Mouse (Mus musculus) urinary bladder, adult 2 months (tissue): Measurements from ENCODE around the gene Caprin1. TPM values are rescaled to one million over a fixed set of nuclear protein-coding genes. Genes with fewer than 3 reads are reported as not detected.

ENCODE experiments used
- DNase-seq: peaks from one replicate; pipeline ENCODE4 v3.0.0; 2022; ENCODE audit warnings: low spot score
- polyA plus RNA-seq: library from polyadenylated mRNA; depleted of rRNA; stranded (reverse); fragments of >200 nt; gene quantifications from 2 replicates; pipeline ENCODE4 v1.2.3, GENCODE M21; 2012

The Caprin1 gene
- polyA plus RNA-seq, 1 experiment, result 107 TPM

DNA sequence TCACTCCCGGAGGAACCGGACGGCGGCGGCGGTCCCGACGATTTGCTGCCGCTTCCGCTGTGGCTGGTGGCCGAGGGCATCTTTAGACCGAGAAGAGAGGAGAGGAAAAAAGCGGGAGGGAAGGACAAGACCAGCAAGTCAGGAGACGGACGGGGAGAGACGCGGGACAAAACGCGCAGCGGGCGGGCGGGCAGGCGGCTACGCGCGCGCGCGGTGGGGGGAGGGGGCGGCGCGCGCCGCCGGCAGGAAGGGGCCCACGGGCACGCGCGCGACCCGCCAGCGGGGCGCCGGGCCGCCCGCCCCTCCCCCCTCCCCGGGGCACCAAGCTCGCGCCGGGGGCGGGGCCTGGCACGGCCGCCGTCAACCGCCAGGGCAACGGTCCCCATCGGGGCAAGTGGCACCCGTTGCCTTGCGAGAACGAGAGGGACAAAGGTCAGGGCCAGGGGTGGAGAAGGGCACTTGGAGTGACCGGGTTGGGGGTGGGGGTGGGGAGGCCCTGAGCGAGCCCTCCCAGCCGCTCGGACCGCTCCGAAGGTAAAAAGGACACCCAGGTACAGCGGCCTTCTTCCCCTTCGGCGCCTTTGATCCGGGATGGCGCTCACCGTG is 485 bp downstream of the Caprin1 start:
- peak; percentile 76 for DNase-seq

DNA sequence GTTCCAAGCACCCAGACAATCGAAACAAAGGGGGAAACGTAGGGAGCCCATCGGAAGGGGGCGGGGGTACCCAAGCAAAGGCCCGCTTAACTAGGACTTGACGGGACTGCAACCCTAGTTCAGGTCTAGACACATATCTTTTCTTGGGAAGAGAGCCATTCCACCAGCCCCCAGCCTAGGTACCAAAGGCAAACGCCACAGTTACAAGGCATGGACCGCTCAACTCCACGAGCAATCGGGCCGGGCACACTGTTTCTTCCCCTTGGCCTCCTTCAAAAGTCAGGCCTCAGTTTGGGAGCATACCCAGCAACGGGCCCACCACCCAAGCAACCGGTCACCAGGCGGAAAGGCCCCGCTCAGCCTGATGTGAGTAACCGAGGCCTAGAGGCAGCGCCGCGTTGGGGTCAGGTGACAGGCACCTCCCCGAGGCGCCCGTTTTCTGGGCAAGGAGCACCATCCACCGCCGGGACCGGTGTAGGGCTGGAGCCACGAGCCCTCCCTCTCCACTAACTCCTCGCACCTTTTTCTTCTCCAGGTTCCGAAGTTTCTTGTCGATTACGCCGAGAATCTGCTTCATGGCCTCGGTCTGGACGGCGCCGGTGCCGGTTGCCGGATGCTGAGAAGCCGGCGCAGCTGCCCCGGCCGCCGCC is 1.1 kb downstream of the Caprin1 start:
- DNase-seq, result peak; percentile 56

DNA sequence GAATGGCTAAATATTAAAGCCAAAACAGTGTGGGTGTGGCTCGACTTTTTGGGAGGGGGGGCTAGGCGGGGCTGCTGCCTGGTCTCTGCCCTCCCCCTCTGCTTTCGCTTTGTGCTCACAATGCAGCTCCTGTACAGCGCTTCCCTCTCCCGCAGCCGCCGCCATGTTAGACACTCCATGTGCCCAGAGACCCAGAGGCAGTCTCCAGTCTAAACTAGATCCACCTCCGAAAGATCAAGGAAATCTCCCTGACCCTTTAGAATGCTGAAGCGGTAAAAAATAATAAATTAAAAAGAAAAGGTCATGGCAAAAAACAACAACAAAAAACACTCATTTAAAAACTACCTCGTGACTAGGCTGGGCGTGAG is 1.6 kb downstream of the Caprin1 start:
- DNase-seq, result peak; percentile 56

DNA sequence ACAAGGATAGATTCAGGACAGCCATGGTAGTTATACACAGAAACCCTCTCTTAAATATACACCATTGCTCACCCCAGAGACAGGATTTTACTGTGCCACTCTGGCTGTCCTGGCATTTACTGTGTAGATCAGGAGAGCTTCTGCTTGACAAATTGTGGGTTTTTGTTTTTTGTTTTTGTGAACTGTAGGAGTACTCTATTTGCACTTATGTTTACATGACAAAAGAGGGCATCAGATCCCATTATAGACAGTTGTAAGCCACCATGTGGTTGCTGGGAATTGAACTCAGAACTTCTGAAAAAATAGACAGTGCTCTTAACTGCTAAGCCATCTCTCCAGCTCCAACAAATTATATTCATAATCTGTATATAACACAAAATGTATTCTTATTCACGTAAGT is 5.4 kb downstream of the Caprin1 start:
- no peak for DNase-seq

DNA sequence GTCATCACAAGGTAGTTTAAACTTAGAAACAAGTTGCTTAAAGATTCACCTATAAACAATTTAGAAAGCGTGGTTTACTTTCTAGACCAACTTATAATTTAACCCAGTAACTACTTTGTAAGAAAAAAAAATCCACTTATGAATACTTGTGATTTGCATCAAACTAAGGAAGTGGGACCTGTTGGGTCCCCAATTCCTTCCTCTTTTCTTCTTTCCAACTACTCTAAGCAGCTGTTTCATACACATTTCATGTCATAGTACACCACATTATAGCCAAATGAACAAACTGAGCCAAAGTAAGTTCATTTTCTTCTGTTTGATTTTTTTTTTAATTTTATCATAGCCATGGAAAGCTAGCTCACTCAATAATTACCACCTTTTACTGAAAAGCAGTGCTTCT is 11.7 kb downstream of the Caprin1 start:
- DNase-seq, result no peak

DNA sequence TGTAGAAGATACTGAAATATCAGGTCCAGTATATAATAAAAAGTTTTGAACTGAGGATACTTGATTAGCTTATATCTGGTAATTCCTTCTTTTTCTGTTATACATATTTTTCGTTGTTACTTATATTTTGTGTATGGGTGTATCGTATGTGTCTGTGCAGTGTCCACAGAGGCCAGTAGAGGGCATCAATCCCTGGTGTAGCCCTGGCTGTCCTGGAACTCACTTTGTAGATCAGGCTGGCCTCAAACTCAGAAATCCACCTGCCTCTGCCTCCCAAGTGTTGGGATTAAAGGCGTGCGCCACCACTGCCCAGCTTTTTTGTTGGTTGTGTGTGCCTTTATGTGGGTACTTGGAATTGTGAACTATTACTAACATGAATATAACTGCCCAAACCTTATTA is 12.8 kb downstream of the Caprin1 start:
- no peak for DNase-seq

DNA sequence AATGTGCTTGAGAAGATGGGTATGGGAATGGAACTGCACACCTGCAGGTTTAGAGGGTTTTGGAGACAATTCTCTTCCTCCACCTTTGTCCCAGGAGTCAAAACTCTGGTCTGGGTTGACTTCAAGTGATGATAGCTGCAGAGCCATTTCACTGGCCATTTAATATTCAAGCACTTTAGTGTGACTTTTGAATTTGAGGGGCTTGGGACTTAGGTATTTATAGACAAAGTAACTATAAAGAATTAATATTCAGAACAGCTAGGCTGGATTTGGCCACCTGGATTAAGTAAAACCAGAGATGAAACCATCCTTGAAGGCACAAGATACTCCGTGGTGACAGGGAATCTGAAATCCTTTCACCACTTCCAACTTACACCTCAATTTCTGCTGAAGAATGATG is 35.0 kb downstream of the Caprin1 start:
- no peak for DNase-seq

DNA sequence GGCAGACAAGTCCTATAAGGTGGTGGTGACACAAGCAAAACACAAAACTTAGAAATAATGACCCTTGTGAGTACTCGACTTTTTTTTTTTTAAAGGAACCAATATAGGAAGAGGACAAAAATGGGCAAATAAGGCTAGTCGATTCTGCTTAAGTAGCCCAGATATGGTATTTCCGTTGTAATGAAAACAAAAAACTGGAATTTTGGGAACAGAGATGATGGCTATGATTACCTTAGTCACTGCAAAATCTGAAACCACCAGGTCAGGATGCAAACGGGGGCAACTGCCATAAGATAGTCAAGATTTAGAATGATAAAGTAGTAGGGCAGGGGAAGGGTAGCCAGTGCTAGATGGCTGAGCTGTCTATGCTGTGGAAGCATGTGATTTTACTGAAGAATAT is 35.5 kb downstream of the Caprin1 start:
- no peak for DNase-seq

DNA sequence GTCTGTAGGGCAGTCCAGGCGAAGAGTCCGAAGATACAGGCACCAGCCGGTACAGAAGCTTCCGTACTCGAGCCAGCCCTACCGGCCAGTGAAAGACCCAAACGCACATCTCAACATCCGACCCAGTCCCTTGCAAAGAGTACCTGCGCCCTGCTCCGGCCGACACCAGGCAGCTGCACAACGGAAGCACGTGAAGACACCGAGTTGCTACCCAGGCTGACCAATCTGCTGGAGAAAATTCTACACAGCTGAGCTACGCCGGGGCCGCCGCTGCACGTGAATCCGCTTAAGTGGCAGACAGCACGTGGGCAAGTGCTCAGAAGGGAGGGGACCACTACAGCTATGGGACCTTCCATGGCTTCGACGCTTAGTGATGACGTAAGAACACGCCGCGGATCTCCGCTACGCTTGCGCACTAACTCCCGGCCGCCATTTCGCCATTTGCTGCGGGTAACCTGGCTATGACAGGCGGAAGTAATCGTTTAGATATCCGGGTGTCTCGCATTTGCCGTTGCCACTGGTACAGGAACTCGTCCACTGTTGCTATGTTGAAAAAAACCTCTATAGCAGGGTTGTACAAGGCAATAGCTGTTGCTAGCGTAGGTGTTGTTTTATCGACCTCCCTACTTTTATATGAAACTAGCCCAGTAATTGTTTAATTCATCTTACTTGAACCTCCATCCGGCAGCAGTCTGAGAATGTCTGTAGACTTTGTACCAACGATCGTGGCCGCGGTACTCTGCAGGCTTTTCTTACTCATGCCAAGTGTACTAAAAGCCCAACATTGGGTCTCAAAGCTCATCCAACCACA is 36.3 kb downstream of the Caprin1 start, which contains the start of gene Nat10:
TSS of gene Nat10 (minus strand) at position 365 of the 811 bp plus-strand sequence.
- peak; percentile 89 for DNase-seq

DNA sequence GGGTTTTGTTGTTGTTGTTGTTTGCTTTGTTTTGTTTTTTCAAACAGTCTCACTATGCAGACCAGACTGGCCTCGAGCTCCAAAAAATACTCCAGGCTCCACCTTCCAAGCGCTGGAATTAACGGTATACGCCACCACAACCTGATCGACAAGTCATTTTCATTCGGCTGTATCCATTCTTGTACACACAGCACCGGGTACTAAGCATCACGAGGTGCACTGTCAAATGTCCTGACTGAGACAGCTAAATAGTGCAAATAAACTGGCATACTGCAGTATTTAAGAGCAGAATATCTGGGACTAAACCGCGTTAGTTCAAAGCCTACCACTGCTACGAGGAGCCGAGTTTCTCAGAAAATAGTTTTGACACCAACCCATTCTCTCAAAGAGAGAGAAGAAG is 37.0 kb downstream of the Caprin1 start:
- DNase-seq, result no peak

DNA sequence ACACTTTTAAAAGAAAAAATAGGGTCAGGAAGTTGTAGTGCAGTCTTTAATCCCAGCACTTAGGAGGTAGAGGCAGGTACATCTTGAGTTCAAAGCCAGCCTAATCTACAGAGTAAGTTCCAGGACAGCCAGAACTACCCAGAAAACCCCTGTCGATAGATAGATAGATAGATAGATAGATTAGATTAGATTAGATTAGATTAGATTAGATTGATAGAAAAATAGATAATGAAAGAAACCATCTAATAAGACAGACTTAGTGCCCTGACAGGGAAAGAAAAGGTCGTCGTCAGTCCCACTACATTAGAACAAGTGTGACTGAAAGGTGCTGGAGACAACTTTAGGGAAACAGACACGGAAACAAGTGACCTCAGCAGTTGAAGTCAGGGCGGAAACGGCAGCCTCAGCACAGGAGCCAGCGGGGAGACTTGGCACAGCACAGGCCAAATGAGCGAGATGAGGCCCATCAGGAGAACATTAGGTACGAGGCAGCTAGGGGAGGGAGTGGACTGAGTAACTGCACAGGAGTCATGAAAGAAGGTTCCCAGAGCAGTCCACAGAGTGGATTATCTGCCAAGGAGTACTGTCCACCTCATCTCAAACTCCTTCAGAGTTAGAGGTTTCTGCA is 41.9 kb downstream of the Caprin1 start:
- DNase-seq, result no peak

DNA sequence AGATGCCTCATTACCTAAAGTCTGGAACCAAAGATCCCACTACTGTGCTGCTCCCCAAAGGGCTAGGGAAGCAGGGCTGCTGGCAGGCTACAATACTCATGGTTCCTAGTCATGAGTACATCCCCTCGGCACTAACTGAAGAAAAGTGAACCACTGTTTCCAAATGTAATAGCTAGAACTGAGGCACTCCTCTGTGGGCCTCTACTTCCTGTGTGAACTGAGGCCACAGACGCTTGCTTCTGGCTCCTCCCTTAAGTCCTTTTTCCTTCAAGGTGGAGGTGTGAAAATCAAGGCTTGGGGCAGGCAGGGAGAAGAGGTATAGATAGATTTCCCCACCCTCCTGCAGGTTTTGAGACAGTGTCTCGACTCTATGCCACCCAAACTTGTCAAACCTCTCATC is 42.8 kb downstream of the Caprin1 start:
- no peak for DNase-seq

DNA sequence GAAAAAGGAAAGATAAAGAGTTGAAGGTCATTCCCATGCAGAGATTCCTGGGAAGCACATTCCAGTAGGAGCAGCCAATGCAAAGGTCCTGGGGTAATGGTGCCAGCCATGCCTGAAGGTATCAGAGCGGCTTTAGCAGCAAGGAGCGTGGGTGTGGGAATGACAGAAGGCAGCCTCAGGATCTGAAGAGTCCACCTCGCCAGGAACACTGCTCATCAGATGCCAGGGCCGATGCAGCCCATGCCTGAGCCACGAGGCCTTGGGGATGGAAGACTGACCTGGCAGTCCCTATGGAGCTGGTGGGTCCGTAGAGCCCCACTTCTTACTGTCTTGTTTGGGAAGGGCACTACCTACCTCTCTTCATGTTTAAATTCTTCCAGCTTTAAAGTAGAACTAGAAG is 45.7 kb downstream of the Caprin1 start:
- DNase-seq, result no peak

DNA sequence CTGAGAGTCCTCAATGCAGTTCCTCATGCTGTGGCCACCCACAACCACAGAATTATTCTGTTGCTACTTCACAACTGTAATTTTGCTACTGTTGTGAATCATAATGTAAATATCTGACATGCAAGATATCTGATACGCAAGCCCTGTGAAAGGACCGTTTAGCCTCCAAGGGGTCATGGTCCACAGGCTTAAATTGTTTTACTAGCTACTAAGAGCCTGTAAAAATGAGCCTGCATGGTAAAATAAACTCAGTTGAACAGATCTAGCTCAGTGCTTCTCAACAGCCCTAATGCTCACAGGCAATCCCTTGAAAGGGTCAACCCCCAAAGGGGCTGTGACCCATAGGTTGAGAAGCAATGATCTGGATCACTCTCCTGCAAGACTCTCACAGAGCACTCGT is 48.4 kb downstream of the Caprin1 start:
- no peak for DNase-seq

DNA sequence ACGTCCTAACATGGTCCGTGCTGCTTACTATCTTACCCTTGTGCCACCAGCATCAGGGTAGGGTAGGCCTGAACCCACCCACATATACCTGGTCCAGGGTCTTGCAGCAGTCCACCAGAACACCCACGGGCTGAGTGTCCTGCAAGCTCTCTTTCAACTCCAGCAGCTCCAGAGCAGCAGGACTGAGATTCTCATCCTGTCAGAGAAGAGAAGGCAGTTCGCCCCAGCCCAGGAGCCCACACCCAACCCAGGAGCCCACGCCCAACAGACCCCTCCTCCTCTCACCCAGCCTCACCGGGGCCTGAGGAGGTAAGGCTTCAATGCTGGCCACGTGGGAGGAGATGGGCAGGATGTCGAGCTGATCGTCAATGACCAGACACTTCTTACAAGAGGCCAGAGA is 49.6 kb downstream of the Caprin1 start:
- DNase-seq, result no peak

DNA sequence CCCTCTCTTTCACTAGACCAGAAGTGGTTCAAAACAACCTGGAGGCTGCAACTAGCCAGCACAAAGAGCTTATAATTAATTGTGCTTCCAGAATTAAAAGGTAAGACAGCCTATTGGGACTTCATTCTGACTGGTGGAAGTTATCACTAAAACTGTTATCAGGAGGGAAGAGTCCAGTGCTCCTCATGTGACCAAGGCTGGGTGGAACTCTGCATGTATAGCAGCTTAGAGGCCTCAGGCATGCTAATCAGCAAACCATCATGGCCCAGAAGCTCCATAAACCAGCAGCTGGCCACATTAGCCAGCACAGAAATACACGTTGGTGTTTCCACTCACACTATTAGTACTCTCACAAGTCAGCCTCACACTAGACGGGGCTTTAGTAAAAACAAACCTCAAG is 50.7 kb downstream of the Caprin1 start:
- DNase-seq, result no peak

DNA sequence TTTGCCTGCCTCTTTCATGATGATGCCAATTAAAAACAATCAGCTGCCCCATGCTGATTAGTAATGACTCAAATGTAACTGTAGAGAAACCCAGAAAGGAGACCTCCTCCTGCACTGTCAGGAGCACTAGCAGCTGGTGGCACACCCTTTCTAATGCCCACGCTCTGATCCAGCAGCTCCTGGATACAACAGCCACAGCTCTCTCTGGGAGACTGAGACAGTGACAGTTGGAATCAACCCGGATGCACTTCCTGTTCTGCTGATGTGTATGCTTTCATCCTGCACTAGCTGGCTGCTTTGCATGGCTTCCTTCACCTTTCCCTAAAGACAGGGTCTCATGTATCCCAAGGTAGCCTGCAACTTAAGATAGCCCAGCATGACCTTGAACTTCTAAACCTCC is 51.4 kb downstream of the Caprin1 start:
- DNase-seq, result no peak

DNA sequence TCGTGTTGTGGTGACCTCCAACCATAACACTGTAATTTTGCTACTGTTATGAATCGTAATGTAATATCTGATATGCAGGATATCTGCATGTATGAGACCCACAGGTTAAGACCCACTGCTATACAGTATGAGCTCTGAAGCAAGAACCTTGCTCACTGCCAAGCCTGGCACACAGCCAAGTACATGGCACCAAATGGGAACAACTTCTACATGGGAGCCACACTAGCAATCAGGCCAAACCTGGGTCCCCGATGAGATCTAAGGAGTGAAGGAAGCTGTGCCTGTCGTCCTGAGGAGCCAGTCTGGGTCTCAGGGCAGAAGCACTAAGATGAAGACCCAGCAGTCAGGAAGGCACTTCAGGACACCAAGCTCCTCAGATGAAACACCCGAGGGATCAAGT is 52.0 kb downstream of the Caprin1 start:
- peak; percentile 18 for DNase-seq

DNA sequence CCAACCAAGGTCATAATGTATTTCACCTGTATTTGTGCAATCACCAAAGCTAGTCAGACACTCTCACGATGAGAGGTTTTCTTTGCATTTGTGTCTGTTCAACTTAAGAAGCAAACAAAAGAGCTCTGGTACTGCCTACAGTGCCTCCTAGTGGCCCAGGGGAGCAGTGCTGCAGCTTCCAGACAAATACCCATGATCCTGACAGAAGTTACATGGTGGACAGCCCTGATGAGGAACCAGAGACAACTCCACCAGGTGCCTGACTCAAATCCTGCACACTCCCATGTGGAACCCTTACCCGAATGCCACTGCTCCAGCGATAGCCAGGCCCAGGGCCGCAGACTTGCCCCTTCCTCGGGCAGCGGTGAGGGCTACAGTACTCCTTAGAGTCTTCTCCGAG is 53.5 kb downstream of the Caprin1 start:
- DNase-seq, result no peak

DNA sequence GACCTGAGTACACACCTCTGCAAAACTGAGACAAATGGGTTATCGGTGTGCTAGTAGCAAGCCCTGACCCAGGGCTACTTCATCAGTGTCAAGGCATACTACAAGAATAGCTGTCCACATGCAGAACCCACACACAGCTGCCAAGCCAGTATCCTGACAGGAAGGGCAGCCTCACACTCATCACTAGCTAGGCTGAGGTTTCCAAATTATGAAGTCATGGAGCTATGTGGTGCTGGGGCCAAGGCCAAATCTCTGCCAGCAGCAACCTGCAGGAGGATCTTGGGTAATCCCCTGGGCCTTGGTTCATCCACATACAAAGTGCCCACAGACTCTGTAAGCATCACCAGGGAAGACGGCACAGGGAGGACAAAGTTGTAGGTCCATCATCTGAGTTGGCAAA is 53.9 kb downstream of the Caprin1 start:
- peak; percentile 14 for DNase-seq

DNA sequence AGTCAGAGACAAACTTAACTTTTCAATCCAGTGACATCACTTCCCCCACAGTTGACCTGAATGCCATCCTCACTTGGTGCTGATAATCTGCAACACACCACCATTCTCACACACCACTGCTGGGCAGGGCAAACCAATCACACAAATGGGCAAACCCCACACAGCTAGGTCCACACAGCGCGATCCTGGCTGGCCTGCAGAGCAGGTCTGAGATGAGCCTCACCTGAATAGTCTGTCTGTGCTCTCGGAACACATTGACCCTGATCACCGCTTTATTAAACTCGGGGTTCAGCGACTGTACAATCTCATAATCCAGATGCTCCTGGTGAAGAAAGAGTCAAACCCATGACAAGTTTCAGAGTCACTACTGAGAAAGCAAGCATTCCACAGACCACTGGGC is 54.6 kb downstream of the Caprin1 start:
- DNase-seq, result peak; percentile 11

DNA sequence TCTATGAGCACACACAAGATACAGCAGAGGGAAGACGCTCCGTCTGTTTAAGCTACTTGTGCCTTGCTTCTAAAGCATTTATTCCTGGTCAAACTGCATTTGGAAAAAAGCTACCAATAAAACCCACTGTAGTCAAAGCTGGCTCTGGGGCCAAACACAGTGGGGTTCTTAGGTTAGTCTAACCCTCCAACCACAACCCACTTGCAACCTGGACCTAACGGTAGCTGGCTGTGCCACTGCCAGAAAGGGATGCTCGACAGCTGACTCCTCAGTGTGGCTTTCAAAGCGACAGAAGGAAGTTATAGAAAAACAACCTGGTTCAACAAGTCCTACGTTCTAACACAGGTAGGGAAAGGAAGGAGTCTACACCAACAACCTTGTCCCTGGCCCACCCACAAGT is 66.0 kb downstream of the Caprin1 start:
- DNase-seq, result no peak

DNA sequence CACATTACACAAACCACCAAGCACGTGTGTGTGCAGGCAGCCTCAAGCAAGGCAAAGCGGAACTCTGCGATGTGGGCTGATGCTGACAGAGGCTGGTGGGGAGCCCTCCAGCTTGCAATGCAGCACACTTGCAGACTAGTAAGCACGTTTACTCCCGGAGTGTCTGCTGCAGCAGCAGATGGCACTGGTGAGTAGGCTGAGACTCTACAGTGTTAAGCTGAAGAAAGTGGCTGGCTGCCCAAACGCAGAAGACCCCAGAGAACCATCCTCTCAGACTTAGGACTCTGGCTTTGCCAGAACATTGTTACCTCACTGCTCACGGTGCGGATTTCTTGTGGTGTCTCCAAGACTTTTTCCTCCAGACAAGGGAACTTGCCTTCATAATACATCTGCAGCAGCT is 66.5 kb downstream of the Caprin1 start:
- DNase-seq, result no peak
